Mouse (Mus musculus) embryonic facial prominence, embryonic 11.5 days (tissue): ENCODE results near the gene Ccdc85c. TPM values are rescaled to one million over a fixed set of nuclear protein-coding genes. Genes with fewer than 3 reads are reported as not detected.
A peak's percentile ranks its signal among the peaks of the same experiment; 100 is the strongest.

Experiments used
- ATAC-seq: fragments of 200-750 bp; cut with Nextera tagmentation; replicated peaks from 2 replicates; pipeline ENCODE4 v1.8.0; 2017; ENCODE audit warnings: low read depth; ENCODE audit not compliant: insufficient number of reproducible peaks, low FRiP score, low TSS enrichment
- DNase-seq: peaks from one replicate; pipeline ENCODE4 v3.0.0-alpha.2; 2015; ENCODE audit warnings: low spot score
- H3K27ac ChIP-seq: fragments of 300-500 bp; sonication (generic); replicated peaks from 2 replicates; pipeline ENCODE4 v1.5.1; 2014; ENCODE audit warnings: mild to moderate bottlenecking, low read depth, low read length, control low read depth
- H3K27me3 ChIP-seq: fragments of 300-500 bp; sonication (generic); 2 replicates; pipeline ENCODE4 v1.6.1; 2014; ENCODE audit warnings: mild to moderate bottlenecking, low read length, moderate library complexity, mixed read lengths; ENCODE audit not compliant: control insufficient read depth, insufficient read depth
- H3K36me3 ChIP-seq: fragments of 300-500 bp; sonication (generic); replicated peaks from 2 replicates; pipeline ENCODE4 v1.6.1; 2014; ENCODE audit warnings: low read depth, mild to moderate bottlenecking, low read length, moderate library complexity, mixed read lengths; ENCODE audit not compliant: control insufficient read depth, insufficient read depth
- H3K4me1 ChIP-seq: fragments of 300-500 bp; sonication (generic); 2 replicates; pipeline ENCODE4 v1.6.1; 2014; ENCODE audit warnings: low read length, mixed read lengths; ENCODE audit not compliant: control insufficient read depth, insufficient read depth
- H3K4me2 ChIP-seq: fragments of 300-500 bp; sonication (generic); 2 replicates; pipeline ENCODE4 v1.6.1; 2014; ENCODE audit warnings: low read depth, mild to moderate bottlenecking, control low read depth, low read length, moderate library complexity
- H3K4me3 ChIP-seq: fragments of 300-500 bp; sonication (generic); 2 replicates; pipeline ENCODE4 v1.5.1; 2014; ENCODE audit warnings: low read depth, low read length, control low read depth
- H3K9ac ChIP-seq: fragments of 300-500 bp; sonication (generic); replicated peaks from 2 replicates; pipeline ENCODE4 v1.6.1; 2014; ENCODE audit warnings: mild to moderate bottlenecking, control low read depth, low read length
- H3K9me3 ChIP-seq: fragments of 300-500 bp; sonication (generic); replicated peaks from 2 replicates; pipeline ENCODE4 v1.6.1; 2016; ENCODE audit warnings: mild to moderate bottlenecking, low read length, inconsistent platforms, mixed read lengths; ENCODE audit not compliant: control insufficient read depth
- WGBS: fragments of 180-500 bp; shearing (Covaris S2); extraction: QIAGEN DNeasy Blood & Tissue Kit; methylation state at CpG from one replicate; pipeline ENCODE4 v1.1.7; 2014; 5-methylcytosine and 5-hydroxymethylcytosine counted together
- polyA plus RNA-seq: library from polyadenylated mRNA; unstranded; fragments of >200 nt; fragmentation: Nextera tagmentation; extraction: Ambion mirVana; gene quantifications from 2 replicates; pipeline ENCODE4 v1.2.1, GENCODE M21; 2014

Gene Ccdc85c
- polyA plus RNA-seq, 1 experiment from 2014 or later: 9.8 TPM

- H3K4me1 ChIP-seq: peaks cover 9% of the 10 kb centered on the region
- ATAC-seq (no peak), DNase-seq (no peak)
- no peak overlapping the region for H3K4me2 ChIP-seq
- no peak overlapping the region for H3K27ac ChIP-seq
- no peak overlapping the region for H3K9ac ChIP-seq
- no peaks in the 10 kb centered on the region for H3K27me3 ChIP-seq
- WGBS: 73% methylated on average over 12 of the region's 12 CpGs
- no peaks in the 10 kb centered on the region for H3K36me3 ChIP-seq
- no peaks in the 10 kb centered on the region for H3K9me3 ChIP-seq
- H3K4me3 ChIP-seq: no peak overlapping the region
Measured at GRCm38 (mm10) chr12:108220621-108221020, 54.6 kb downstream of the Ccdc85c start.

DNA sequence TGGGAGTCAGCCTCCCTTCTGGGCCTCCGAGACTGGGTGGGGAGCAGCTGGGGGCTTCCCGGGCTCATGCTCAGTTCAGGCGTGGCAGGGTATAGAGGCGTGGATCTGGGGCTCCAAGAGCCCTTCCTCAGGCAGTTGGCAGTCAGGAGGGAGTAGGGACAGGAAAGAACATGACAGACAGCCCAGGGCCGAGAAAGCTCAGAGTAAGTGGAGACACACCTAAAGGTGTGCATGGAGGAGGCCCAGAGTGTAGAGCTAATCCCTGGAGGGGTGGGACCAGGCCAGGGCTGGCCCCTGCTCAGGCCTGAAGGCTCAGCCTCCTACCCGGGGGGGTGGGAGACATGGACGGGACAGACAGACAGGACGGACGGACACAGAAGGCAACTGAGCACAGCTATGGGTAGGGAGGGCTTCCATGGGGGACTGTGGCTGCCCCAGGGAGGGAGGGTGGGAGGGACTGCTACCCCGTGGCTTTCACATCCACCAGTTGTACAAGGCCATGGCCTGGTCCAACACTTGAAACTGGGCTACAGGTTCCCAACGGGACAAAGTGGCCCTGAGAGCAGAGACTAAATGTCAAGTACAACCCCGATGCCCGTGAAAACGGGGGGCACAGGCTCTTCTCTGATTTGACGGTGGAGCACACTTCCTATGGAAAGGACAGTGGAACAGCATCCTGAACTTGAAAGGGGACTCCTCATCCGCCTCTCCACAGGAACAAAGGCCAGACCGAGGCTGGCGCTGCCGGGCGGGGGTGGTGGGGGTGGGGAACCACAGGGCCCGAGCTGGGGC lies 55.2 kb downstream of the Ccdc85c start:
- no peak overlapping the region for H3K4me2 ChIP-seq
- no peaks in the 10 kb centered on the region for H3K36me3 ChIP-seq
- no peak for DNase-seq
- H3K4me1 ChIP-seq: peaks cover 11% of the 10 kb centered on the region
- peak overlapping the region; percentile 66 for H3K27ac ChIP-seq
- H3K9me3 ChIP-seq: no peaks in the 10 kb centered on the region
- no peak for ATAC-seq
- no peaks in the 10 kb centered on the region for H3K27me3 ChIP-seq
- H3K9ac ChIP-seq: no peak overlapping the region; the same call in 1 of the 2 replicates
- WGBS: 74% methylated on average over 21 of the region's 21 CpGs
- H3K4me3 ChIP-seq: no peak overlapping the region

DNA sequence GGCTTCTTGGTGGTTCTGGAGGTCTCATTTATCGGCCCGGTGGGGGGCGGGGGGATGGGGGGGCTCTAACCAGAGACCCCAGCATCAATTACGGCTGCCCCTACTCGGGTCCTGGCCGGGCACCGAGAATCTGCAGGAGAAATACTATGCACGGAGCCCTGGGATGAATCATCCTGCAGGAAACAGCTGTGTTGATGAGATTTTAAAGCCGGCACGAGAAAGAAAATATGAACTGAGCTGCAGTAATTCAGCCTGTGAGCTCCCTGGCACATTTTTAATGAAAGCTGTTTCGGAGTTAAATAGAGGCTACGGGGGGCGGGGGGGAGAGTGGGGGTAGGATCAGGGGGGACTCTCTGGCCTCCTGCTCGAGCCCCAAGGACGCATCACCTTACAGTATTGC lies 56.1 kb downstream of the Ccdc85c start:
- Histone ChIP-seq H3K4me1 (peaks cover 12% of the 10 kb centered on the region), H3K9me3 (no peaks in the 10 kb centered on the region), H3K9ac (no peak overlapping the region), H3K27me3 (no peaks in the 10 kb centered on the region), H3K4me2 (no peak overlapping the region), H3K36me3 (no peaks in the 10 kb centered on the region), H3K4me3 (no peak overlapping the region), H3K27ac (peak overlapping the region; percentile 66; the same call in 1 of the 2 replicates)
- ATAC-seq (no peak), DNase-seq (no peak)
- 57% methylated on average over 15 of the region's 15 CpGs for WGBS

- Histone ChIP-seq H3K4me1 (peaks cover 10% of the 10 kb centered on the region), H3K36me3 (no peaks in the 10 kb centered on the region), H3K4me2 (no peak overlapping the region), H3K9ac (no peak overlapping the region), H3K27ac (no peak overlapping the region), H3K4me3 (no peak overlapping the region), H3K27me3 (no peaks in the 10 kb centered on the region), H3K9me3 (no peaks in the 10 kb centered on the region)
- no peak for DNase-seq
- 0 out of 2 replicates have a peak, but pooled peaks have one; percentile 7 for ATAC-seq
- 59% methylated on average over 5 of the region's 5 CpGs for WGBS
Measured at GRCm38 (mm10) chr12:108217572-108217971, 57.7 kb downstream of the Ccdc85c start.

DNA sequence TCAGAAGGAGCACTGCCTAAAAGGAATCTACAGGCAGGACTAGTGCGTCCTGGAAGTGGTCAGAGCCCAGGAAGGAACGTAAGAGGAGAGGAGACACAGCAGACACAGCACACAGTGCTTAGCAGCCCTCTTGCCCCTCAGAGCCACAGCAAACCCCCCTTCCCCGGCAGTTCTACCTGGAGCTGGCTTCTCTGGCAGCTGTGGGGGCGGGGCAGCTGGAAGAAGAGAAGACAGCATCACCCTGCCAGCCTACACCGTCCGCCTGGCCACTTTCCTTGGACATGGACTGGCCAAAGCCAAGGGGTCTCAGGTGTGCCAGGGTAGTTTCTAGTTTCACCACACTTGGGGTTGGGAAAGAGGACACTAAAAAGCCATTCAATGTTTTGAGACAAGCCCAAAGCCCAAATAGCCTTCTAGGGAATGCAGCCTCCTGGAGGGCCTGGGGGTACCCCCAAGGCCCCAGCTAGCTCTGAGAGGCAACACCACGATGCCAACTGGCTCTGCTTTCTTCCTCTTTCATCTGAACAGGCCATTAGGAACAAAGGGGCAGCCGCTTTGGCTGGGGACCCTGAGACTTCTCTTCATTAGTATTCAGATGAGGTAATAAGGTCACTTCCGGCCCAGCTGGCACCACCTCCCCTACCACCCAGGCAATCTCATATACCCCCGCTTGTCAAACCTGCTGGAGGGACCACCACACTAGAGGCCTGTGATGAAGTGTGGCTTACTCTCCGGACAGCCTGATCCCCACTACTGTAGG lies 58.4 kb downstream of the Ccdc85c start:
- peaks cover 10% of the 10 kb centered on the region for H3K4me1 ChIP-seq

GRCm38 (mm10) chr12:108215090-108215489 lies 60.1 kb downstream of the Ccdc85c start:
- Histone ChIP-seq H3K27ac (no peak overlapping the region), H3K9ac (no peak overlapping the region), H3K36me3 (no peaks in the 10 kb centered on the region)

More for the DNA sequence above, 58.4 kb downstream of the Ccdc85c start:
- H3K4me2 ChIP-seq: no peak overlapping the region
- 75% methylated on average over 11 of the region's 11 CpGs for WGBS
- no peak overlapping the region for H3K27ac ChIP-seq
- H3K36me3 ChIP-seq: no peaks in the 10 kb centered on the region
- H3K4me3 ChIP-seq: no peak overlapping the region
- no peak for ATAC-seq
- H3K9ac ChIP-seq: no peak overlapping the region
- no peaks in the 10 kb centered on the region for H3K9me3 ChIP-seq
- no peak for DNase-seq
- H3K27me3 ChIP-seq: no peaks in the 10 kb centered on the region

DNA sequence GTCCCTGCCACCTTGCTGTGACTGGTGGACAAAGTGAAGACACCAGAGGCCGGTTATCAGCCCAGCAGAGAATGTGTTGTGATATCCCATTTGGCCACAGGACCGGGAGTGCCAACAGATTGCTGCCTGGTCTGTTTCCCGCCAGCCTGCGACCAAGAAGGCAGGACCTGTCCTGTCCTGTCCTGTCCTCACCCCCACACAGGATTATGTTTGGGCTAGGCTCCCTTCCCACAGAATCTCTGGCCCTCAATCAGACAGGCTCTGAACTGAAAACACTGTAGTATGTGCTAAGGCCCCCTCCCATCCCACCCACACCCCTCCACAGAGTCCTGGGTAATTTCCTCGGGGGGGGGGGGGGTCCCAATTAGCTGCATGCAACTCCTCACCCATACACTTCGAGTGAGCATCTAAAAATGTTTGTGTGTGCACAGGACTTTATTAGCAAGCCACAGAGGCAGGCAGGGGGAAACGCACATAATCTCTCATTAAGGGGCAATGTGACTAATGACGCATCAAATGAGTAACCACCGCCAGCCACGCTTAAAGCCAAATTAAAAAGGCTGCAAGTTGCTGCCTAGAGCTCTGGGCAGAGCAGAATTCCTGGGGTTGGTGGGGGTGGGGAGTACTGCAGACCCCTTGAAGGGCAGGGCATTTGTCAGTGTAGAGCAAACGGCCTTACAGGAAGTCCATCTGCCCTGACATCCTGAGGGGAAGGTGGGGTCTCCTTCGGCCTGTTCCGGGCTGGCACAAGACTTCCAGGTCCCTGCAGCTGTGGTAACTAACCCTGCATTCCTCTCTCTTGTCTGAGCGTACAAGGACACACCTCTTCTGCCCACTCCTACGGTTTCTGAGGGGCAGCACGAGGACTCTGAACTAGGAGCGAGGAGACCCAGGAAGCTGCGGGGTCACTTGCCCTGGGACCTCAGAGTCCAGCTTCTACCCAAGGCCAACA lies 61.9 kb downstream of the Ccdc85c start:
- DNase-seq: no peak
- Histone ChIP-seq H3K27ac (no peak overlapping the region), H3K4me2 (no peak overlapping the region), H3K36me3 (no peaks in the 10 kb centered on the region), H3K9me3 (no peaks in the 10 kb centered on the region), H3K27me3 (no peaks in the 10 kb centered on the region), H3K4me3 (no peak overlapping the region), H3K4me1 (peaks cover 6% of the 10 kb centered on the region), H3K9ac (no peak overlapping the region)
- ATAC-seq: no peak
- 37% methylated on average over 18 of the region's 18 CpGs for WGBS

More at GRCm38 (mm10) chr12:108215090-108215489, 60.1 kb downstream of the Ccdc85c start:
- no peaks in the 10 kb centered on the region for H3K27me3 ChIP-seq
- DNase-seq (peak; percentile 62), ATAC-seq (peak; percentile 40; the same call in 1 of the 2 replicates)
- no peak overlapping the region for H3K4me2 ChIP-seq
- WGBS: 25% methylated on average over 8 of the region's 8 CpGs
- no peak overlapping the region for H3K4me3 ChIP-seq
- no peaks in the 10 kb centered on the region for H3K9me3 ChIP-seq
- H3K4me1 ChIP-seq: peaks cover 10% of the 10 kb centered on the region
